Mouse (Mus musculus): Measurements from ENCODE around the gene Prep.

DNA sequence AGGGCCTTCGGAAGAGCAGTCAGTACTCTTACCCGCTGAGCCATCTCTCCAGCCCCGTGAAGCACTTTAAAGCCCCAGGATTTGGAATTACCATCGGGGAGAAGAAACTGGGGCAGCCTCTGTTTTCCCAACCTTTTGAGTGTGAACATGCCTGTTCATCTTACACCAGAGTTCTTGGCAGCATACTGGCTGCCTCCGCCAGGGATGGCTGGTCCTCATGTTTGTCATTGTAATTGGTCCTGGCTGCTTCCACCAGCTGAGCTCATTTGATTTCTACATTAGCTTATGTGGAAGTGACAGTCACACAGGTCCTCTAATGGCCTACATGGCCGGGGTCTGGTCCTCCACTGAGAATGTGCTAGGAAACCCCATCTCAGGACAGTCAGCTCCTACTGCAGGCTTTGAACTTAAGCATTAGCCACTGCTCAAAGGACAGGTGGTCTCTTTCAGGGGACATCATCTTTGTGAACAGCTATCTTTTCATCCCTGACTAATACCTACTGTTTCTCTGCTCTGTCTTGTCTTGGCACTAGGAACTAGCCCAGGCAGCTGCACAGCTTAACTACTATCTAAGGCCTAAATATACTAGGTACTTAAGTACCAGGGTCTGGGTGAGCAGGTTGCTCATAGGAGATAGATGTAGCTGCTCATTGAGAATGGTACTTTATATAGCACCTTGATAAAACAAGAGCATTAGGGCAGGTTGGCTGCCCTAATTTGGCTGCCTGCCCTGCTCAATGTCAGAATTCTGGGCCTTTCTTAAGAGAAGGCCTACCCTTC, 77.2 kb downstream of the Prep start:
- TF ChIP-seq CTCF (IDR thresholded peaks at IDR 0.05; ENCODE audit: extremely low read depth, insufficient read depth, low read length) = no peak
- no peak for TF ChIP-seq POLR2A (IDR thresholded peaks at IDR 0.05; ENCODE audit: extremely low read depth, insufficient read depth, low read length)
